Mouse (Mus musculus): ENCODE data around the gene Usp20. TPM values are rescaled to one million over a fixed set of nuclear protein-coding genes. Genes with fewer than 3 reads are reported as not detected.
A peak's percentile ranks its signal among the peaks of the same experiment; 100 is the strongest.

The Usp20 gene
- total and polyA plus RNA-seq, 3 experiments: 3.4 to 13.8 (median 12.0) TPM

- Histone ChIP-seq H3K27ac (ENCODE audit: insufficient read depth, low read depth) (peak overlapping the region; percentile 90), H3K79me2 (replicated peaks; ENCODE audit: control insufficient read depth, extremely low read depth, insufficient read depth, poor library complexity, severe bottlenecking) (peaks cover 18% of the 10 kb centered on the region), H3K4me3 (replicated peaks in 1 of 3; ENCODE audit: low read depth in 2 of 3, low read length in 2 of 3, poor library complexity in 1 of 3) (no peak overlapping the region), H3K4me1 (ENCODE audit: control insufficient read depth in 1 of 2, insufficient read depth in 2 of 2) (peaks cover 18 to 46% of the 10 kb centered on the region in 2 experiments), H3K9me3 (replicated peaks; ENCODE audit: low read length) (peaks cover 20% of the 10 kb centered on the region), H3K4me2 (ENCODE audit: insufficient read depth, low read depth, poor library complexity, severe bottlenecking) (peak overlapping the region; percentile 63; the same call in 1 of the 2 replicates), H3K9ac (ENCODE audit: insufficient read depth, low read depth) (0 out of 2 replicates have a peak overlapping the region, but pooled peaks have one; percentile 33), H3K27me3 (replicated peaks) (no peaks in the 10 kb centered on the region), H3K36me3 (replicated peaks in 1 of 2; ENCODE audit: control insufficient read depth in 1 of 2, insufficient read depth in 1 of 2, low read length in 1 of 2) (peaks cover 45 to 89% of the 10 kb centered on the region in 2 experiments)
- dilution Hi-C loops (cut with MboI; ENCODE audit: extremely low pct_ligation_motif_present, extremely low pct_unique_long_range_greater_than_20kb, low sequenced_read_pairs) (no loop called here), in situ Hi-C loops (cut with MboI; ENCODE audit: low pct_ligation_motif_present, low pct_unique_long_range_greater_than_20kb, low sequenced_read_pairs) (loop anchor here (25.0 kb wide), 1 partner anchor 393 kb away; the partner anchor contains the start of gene Ass1)
- 0 out of 2 replicates have a peak, but pooled peaks have one; percentile 6 for TF ChIP-seq MXI1 (IDR thresholded peaks at IDR 0.05; ENCODE audit: low read depth, low read length)
- no peak for TF ChIP-seq ZMIZ1 (IDR thresholded peaks at IDR 0.05; ENCODE audit: low read depth, low read length)
- no peak for DNase-seq (ENCODE audit: extremely low read depth)
These were observed 87.0 kb downstream of the Usp20 start for GRCm38 (mm10) chr2:31069114-31069445.

DNA sequence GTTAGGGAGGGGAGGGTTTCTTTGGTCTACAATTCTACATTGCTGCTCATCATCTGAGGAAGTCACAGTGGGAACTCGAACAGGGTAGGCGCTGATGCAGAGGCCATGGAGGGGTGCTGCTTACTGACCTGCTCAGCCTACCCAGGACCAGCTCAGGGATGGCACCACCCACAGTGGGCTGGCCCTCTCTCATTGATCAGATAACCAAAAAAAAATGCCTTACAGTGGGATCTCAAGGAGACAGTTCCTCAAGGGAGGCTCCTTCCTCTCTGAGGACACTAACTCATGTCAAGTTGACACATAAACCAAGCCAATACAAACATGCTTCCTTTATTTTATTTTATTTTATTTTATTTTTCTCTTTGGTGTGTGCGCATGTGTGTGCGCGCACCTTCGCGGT is 87.4 kb downstream of the Usp20 start:
- H3K4me3 ChIP-seq (replicated peaks in 1 of 3; ENCODE audit: low read depth in 2 of 3, low read length in 2 of 3, poor library complexity in 1 of 3): no peak overlapping the region
- no peak for DNase-seq (ENCODE audit: extremely low read depth)
- peaks cover 17% of the 10 kb centered on the region for H3K9me3 ChIP-seq (replicated peaks; ENCODE audit: low read length)
- peaks cover 18 to 48% of the 10 kb centered on the region in 2 experiments for H3K4me1 ChIP-seq (ENCODE audit: control insufficient read depth in 1 of 2, insufficient read depth in 2 of 2)
- H3K9ac ChIP-seq (ENCODE audit: insufficient read depth, low read depth): no peak overlapping the region
- in situ Hi-C loops (cut with MboI; ENCODE audit: low pct_ligation_motif_present, low pct_unique_long_range_greater_than_20kb, low sequenced_read_pairs) (loop anchor here (25.0 kb wide), 1 partner anchor 393 kb away; the partner anchor contains the start of gene Ass1), dilution Hi-C loops (cut with MboI; ENCODE audit: extremely low pct_ligation_motif_present, extremely low pct_unique_long_range_greater_than_20kb, low sequenced_read_pairs) (no loop called here)
- H3K36me3 ChIP-seq (replicated peaks in 1 of 2; ENCODE audit: control insufficient read depth in 1 of 2, insufficient read depth in 1 of 2, low read length in 1 of 2): peaks cover 44 to 90% of the 10 kb centered on the region in 2 experiments
- H3K4me2 ChIP-seq (ENCODE audit: insufficient read depth, low read depth, poor library complexity, severe bottlenecking): no peak overlapping the region
- no peaks in the 10 kb centered on the region for H3K27me3 ChIP-seq (replicated peaks)
- TF ChIP-seq PAX5 (IDR thresholded peaks at IDR 0.05; ENCODE audit: low read length) (no peak), ELF1 (IDR thresholded peaks at IDR 0.05; ENCODE audit: low read depth, low read length) (no peak), TCF12 (IDR thresholded peaks at IDR 0.05; ENCODE audit: low read depth, low read length) (no peak), RAD21 (IDR thresholded peaks at IDR 0.05; ENCODE audit: low read depth, low read length) (no peak), BHLHE40 (IDR thresholded peaks at IDR 0.05; ENCODE audit: low read depth, low read length) (no peak), ZNF384 (IDR thresholded peaks at IDR 0.05; ENCODE audit: low read depth, low read length) (no peak), ETS1 (conservative IDR thresholded peaks at IDR 0.05; ENCODE audit: low read depth, low read length) (no peak), ZC3H11A (IDR thresholded peaks at IDR 0.05; ENCODE audit: low read depth, low read length) (no peak), ZMIZ1 (IDR thresholded peaks at IDR 0.05; ENCODE audit: low read depth, low read length) (no peak), CHD1 (IDR thresholded peaks at IDR 0.05; ENCODE audit: low read depth, low read length) (no peak), NELFE (IDR thresholded peaks at IDR 0.05; ENCODE audit: low read depth, low read length) (no peak), MXI1 (IDR thresholded peaks at IDR 0.05; ENCODE audit: low read depth, low read length) (no peak), RCOR1 (conservative IDR thresholded peaks at IDR 0.05; ENCODE audit: low read depth, low read length) (no peak), MAX (IDR thresholded peaks at IDR 0.05; ENCODE audit: low read length) (no peak)
- peaks cover 16% of the 10 kb centered on the region for H3K79me2 ChIP-seq (replicated peaks; ENCODE audit: control insufficient read depth, extremely low read depth, insufficient read depth, poor library complexity, severe bottlenecking)
- peak overlapping the region; percentile 90 for H3K27ac ChIP-seq (ENCODE audit: insufficient read depth, low read depth)

Other genes with a start within 250 kb of the Usp20 start
- not detected in 2 replicates for gene 1700001O22Rik, start 178.6 kb upstream of the Usp20 start, total RNA-seq (2012; rRNA removed)
- gene 1700001O22Rik, start 178.6 kb upstream of the Usp20 start, total RNA-seq (2014; rRNA removed): not detected in 2 replicates
- gene 1700001O22Rik, start 178.6 kb upstream of the Usp20 start, polyA plus RNA-seq (2012; ENCODE audit: insufficient read length, low read depth): not detected in 2 replicates
- 66.1 and 71.4 TPM in 2 replicates for gene Ntmt1, start 174.5 kb upstream of the Usp20 start, total RNA-seq (2012; rRNA removed)
- 50.4 and 51.4 TPM in 2 replicates for gene Ntmt1, start 174.5 kb upstream of the Usp20 start, total RNA-seq (2014; rRNA removed)
- gene Ntmt1, start 174.5 kb upstream of the Usp20 start, polyA plus RNA-seq (2012; ENCODE audit: insufficient read length, low read depth): 43.3 and 47.9 TPM in 2 replicates
- gene Asb6, start 151.9 kb upstream of the Usp20 start, total RNA-seq (2012; rRNA removed): 23.7 and 31.4 TPM in 2 replicates
- 21.9 and 22.6 TPM in 2 replicates for gene Asb6, start 151.9 kb upstream of the Usp20 start, total RNA-seq (2014; rRNA removed)
- gene Asb6, start 151.9 kb upstream of the Usp20 start, polyA plus RNA-seq (2012; ENCODE audit: insufficient read length, low read depth): 30.0 and 31.1 TPM in 2 replicates
- not detected in 2 replicates for gene Prrx2, start 147.3 kb upstream of the Usp20 start, total RNA-seq (2012; rRNA removed)
- gene Prrx2, start 147.3 kb upstream of the Usp20 start, total RNA-seq (2014; rRNA removed): not detected in 2 replicates
- not detected in 2 replicates for gene Prrx2, start 147.3 kb upstream of the Usp20 start, polyA plus RNA-seq (2012; ENCODE audit: insufficient read length, low read depth)
- gene Ptges, start 52.4 kb upstream of the Usp20 start, total RNA-seq (2012; rRNA removed): 0.04 and 0.38 TPM in 2 replicates
- gene Ptges, start 52.4 kb upstream of the Usp20 start, total RNA-seq (2014; rRNA removed): not detected in 2 replicates
- gene Ptges, start 52.4 kb upstream of the Usp20 start, polyA plus RNA-seq (2012; ENCODE audit: insufficient read length, low read depth): 0.09 TPM in 1 of 2 replicates, not detected in the other
- gene Tor1b, start 29.3 kb upstream of the Usp20 start, total RNA-seq (2012; rRNA removed): 25.3 and 31.8 TPM in 2 replicates
- gene Tor1b, start 29.3 kb upstream of the Usp20 start, total RNA-seq (2014; rRNA removed): 30.1 and 31.1 TPM in 2 replicates
- gene Tor1b, start 29.3 kb upstream of the Usp20 start, polyA plus RNA-seq (2012; ENCODE audit: insufficient read length, low read depth): 19.5 and 23.1 TPM in 2 replicates
- gene Tor1a, start 14.3 kb upstream of the Usp20 start, total RNA-seq (2012; rRNA removed): 44.9 and 49.5 TPM in 2 replicates
- 58.2 and 69.6 TPM in 2 replicates for gene Tor1a, start 14.3 kb upstream of the Usp20 start, total RNA-seq (2014; rRNA removed)
- gene Tor1a, start 14.3 kb upstream of the Usp20 start, polyA plus RNA-seq (2012; ENCODE audit: insufficient read length, low read depth): 35.0 and 45.6 TPM in 2 replicates
- gene BC005624, start 78 bp upstream of the Usp20 start, total RNA-seq (2012; rRNA removed): 43.2 and 49.0 TPM in 2 replicates
- 40.5 and 43.4 TPM in 2 replicates for gene BC005624, start 78 bp upstream of the Usp20 start, total RNA-seq (2014; rRNA removed)
- 68.1 and 94.0 TPM in 2 replicates for gene BC005624, start 78 bp upstream of the Usp20 start, polyA plus RNA-seq (2012; ENCODE audit: insufficient read length, low read depth)
- 39.2 and 50.5 TPM in 2 replicates for gene Fnbp1, start 159.7 kb downstream of the Usp20 start, total RNA-seq (2012; rRNA removed)
- 20.7 and 29.6 TPM in 2 replicates for gene Fnbp1, start 159.7 kb downstream of the Usp20 start, total RNA-seq (2014; rRNA removed)
- 133 and 147 TPM in 2 replicates for gene Fnbp1, start 159.7 kb downstream of the Usp20 start, polyA plus RNA-seq (2012; ENCODE audit: insufficient read length, low read depth)
- 22.7 and 24.6 TPM in 2 replicates for gene Gpr107, start 170.0 kb downstream of the Usp20 start, total RNA-seq (2012; rRNA removed)
- gene Gpr107, start 170.0 kb downstream of the Usp20 start, total RNA-seq (2014; rRNA removed): 24.9 and 27.8 TPM in 2 replicates
- gene Gpr107, start 170.0 kb downstream of the Usp20 start, polyA plus RNA-seq (2012; ENCODE audit: insufficient read length, low read depth): 19.6 and 25.7 TPM in 2 replicates

Data from CH12.LX (cell line).